ENCODE assay signal across 18 mouse cellular contexts in genomic region chr8:4474419-4475187, GRCm38 (mm10).
"Had no signal": no experiment of that assay in that cellular context is flagged by ENCODE, and none has a peak within 500 bp of the region (broad histone marks: within the 10 kb centered on the region; RNA-seq: fewer than 3 reads in every experiment).

No protein-coding gene starts in this region.

- H3K9ac ChIP-seq: liver, embryonic 14.5 days; lung, embryonic 15.5 days; neural tube, embryonic 13.5 days had no signal

- H3K27ac ChIP-seq: left cerebral cortex, adult 2 months; liver, embryonic 14.5 days; lung, embryonic 15.5 days; midbrain, embryonic 10.5 days; neural tube, embryonic 13.5 days had no signal

- H3K4me1 ChIP-seq: lung, embryonic 15.5 days; megakaryocyte, embryonic 14.5 days; midbrain, embryonic 10.5 days; neural tube, embryonic 13.5 days had no signal

- H3K4me2 ChIP-seq: lung, embryonic 15.5 days; neural tube, embryonic 13.5 days had no signal

- H3K27me3 ChIP-seq: lung, embryonic 15.5 days; megakaryocyte, embryonic 14.5 days; neural tube, embryonic 13.5 days had no signal

- H3K36me3 ChIP-seq: lung, embryonic 15.5 days; midbrain, embryonic 10.5 days; neural tube, embryonic 13.5 days had no signal

- DNase-seq: kidney, adult 18-20 months; kidney, adult 9 months; kidney, postnatal 14 days; kidney, postnatal 4 days; lung, adult 18-20 months; lung, postnatal 10 days; lung, postnatal 36 days; midbrain, embryonic 14.5 days; retina, postnatal 1 day; right cerebral cortex, postnatal 25 days; thymus, adult 18-20 months; thymus, postnatal 14 days had no signal

- H3K9me3 ChIP-seq: lung, embryonic 15.5 days; megakaryocyte, embryonic 14.5 days; midbrain, embryonic 10.5 days; neural tube, embryonic 13.5 days had no signal

- H3K4me3 ChIP-seq: left cerebral cortex, adult 2 months; lung, embryonic 15.5 days; megakaryocyte, embryonic 14.5 days; midbrain, embryonic 10.5 days; neural tube, embryonic 13.5 days had no signal
